Mouse (Mus musculus): ENCODE data around the gene Rexo1.

Rexo1 gene

DNA sequence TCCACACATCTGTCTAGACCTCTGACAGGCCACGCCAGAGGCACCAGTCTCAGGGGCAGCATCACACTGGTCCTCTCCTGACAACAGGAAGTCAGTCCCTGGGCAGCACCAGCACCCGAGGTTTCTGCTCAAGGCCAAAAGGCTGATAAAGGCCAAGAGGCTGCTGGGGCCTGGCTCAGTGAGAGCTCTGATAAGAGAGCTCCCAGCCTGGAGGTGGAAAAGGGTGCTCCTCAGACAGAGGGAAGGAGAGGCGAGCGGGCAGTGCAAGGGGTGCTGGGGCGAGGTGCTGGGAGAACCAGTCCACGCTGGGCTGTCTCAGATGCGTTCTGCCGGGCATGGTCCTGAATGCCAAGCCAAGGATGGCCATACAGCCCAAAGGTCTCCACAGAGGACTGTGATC, 7.8 kb downstream of the Rexo1 start:
- DNase-seq: no peak

DNA sequence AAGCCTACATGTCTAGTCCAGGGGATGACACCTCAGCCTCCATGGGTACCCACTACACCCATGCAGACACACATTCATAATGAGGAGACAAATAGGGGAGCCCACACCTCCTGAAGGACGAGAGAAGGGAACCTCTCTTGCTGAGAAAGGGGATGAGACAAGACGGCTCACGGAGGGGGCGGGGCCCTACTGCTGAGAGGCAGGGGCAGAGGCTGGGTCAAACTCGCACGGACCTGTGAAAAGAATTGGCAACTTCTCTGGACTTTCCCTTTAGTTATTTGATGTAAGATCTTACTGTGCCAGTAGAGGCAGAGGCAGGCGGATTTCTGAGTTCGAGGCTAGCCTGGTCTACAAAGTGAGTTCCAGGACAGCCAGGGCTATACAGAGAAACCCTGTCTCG, 9.0 kb downstream of the Rexo1 start:
- no peak for DNase-seq

DNA sequence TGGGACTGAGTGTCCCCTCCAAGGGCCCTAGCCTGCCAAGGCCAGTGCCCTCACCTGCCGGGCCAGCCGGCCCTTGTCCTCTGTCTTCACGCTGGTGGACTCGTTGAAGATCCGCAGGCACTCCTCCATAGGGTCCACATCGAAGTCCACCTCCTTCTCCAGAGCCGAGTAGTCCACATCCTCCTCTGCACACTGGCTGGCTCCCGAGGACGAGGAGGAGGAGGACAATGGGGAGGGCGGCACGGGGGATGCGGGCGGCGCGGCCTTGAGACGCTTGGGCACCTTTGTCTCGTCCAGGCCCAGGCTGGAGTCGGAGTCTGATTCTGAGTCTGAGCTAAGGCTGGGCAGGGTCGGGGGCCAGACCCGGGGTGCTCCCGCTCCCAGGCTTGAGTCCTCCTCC, 12.1 kb downstream of the Rexo1 start:
- no peak for DNase-seq

DNA sequence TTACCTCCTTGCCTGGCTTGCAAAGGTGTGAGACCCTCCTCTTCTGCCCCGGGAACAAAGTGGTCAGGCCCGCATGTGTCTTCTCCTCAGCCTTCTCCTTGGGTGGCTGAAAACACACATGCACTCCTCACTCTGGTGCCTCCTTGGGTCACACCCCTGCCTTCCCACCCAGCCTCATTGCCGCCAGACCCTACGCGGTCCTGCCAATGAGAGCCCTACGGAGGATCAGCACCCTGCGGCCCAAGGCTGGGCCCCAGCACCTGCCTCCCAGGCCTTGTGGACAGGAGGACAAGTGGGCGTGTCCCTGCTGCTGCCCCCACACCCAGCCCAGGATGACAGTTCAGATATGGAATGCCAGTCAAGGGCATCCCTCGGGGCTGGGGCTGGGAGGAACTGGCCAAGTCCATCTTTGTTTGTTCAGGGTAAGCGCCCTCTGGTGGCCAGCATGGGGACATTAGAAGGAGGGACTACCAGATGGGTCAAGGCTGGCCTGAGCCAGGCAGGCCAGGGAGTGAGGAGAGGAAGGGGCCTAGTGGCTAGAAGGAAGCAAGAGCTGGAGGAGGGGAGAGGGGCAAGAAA, 12.8 kb downstream of the Rexo1 start:
- DNase-seq: peak; percentile 86

DNA sequence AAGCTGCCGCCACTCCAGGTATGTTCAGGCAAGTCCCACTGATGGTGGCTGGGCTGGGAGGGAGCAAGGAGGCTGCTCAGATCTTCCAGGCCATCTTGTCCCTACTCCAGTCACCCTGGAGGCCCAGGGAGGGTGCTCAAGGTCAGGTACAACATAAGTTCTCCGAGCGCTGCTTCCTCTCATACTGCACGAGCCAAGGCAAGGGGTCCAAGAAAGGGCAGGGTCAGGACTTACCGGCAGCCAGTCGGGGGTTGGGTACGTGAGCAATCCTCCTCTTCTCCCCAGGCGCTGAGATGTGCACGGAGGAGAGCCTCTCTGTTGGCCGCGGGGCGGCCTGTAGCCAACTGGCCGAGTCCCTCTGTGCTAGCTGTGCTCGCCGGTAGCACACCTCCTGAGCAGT, 13.8 kb downstream of the Rexo1 start:
- no peak for DNase-seq

DNA sequence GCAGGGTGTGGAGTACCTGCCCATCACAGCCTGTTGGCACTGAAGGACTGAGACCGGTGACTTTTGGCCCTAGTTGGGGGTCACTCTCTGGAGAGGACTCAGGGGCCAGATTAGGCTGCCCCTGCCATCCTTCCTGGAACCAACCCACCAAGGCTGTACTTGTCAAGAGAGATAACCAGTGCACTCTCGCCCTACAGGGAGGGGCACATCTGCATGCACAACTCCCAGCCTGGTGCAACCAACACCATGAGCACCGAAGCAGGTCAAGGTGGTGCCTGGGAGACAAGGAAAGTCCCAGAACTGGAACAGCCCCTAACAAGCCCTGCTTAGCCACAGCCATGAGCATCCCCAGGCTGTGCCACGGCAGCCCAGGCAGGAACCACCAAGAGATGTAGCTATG, 14.4 kb downstream of the Rexo1 start:
- no peak for DNase-seq

DNA sequence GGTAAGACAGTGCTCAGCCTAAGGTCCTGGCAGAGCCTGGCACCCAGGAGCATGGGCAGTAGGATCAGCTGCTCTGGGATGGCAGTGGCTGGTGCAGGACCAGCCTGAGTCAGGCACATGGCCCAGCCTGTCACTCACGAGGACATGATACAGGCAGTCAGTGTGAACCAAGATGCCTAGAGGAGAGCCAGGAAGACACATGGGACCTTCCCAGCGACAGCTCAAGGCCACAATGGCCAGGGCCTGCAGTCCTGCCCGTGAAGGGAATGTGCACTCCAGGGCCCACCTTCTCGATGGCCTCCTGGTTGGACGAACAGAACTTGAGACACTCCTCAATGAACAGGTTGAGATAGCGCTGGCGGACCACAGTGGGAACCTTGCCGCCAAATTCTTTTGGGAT, 15.8 kb downstream of the Rexo1 start:
- DNase-seq: no peak

DNA sequence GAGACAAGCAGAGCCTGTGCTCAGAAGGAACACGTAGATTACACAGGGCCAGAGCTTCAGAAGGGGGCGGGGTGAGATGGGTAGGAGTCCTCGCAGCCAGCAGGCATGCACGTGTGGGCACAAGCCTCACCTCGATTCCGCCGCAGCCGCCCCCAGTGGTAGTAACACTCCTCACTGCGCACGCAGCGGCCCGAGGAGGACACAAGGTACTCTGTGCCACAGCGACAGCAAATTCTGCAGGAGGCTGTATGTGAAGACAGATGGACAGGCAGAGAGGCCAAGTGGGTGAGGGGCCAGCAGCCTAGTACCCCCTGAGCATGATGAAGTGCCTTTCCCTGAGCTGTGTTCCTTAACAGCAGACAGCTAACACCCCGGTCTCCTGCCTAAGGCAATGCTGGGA, 17.5 kb downstream of the Rexo1 start:
- no peak for DNase-seq

DNA sequence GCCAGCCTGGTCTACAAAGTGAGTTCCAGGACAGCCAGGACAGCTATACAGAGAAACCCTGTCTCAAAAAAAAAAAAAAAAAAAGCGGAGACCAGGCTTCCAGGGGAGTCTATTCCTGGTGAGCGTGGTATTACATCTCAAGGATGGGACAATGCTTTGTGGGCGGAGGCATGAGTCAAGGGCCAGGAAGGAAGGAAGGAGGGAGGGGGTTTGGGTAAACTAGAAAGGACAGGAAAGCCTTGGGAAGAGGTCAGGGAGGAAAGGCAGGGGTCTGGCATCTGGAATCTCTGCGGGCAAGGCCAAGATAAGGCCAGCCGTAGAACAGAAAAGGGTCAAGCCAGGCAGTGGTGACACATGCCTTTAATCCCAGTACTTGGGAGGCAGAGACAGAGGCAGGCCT, 21.9 kb downstream of the Rexo1 start:
- DNase-seq: no peak

DNA sequence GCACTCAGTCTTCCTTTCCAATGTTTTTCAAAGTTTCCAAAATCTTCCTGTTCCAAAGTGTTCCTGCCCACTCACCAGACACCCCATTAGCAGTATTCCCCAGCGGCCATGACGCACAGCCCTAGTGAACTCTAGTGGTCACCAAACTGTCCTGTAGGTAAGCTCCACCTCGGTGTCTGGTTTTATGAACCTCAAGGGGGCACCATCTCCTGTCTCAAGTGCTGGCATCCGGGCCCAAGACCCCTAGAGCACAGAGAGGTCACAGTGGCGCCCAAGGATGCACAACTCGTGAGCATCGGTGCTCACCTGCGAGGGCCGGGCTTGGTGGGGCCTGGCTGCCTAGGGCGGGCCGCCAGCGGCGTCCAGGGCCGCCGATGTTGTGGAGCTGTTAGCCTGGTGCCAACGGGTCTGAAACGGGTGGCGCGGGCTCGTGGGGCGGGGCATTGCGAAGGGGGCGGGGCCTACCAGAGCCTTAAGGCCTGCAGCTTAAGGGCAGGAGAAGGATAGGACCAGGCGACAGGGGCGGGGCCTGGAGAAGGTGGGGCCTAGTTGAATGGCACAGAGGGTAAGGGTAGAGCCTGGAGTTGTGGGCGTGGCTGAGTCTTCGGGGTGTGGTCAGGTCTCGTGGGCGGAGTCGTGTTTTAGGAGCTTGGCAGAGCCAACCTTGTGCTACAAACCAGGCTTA, 22.5 kb downstream of the Rexo1 start, which contains the start of gene Atp8b3:
TSS of gene Atp8b3 (minus strand) at position 415 of the 685 bp plus-strand sequence.
- peak; percentile 87 for DNase-seq

DNA sequence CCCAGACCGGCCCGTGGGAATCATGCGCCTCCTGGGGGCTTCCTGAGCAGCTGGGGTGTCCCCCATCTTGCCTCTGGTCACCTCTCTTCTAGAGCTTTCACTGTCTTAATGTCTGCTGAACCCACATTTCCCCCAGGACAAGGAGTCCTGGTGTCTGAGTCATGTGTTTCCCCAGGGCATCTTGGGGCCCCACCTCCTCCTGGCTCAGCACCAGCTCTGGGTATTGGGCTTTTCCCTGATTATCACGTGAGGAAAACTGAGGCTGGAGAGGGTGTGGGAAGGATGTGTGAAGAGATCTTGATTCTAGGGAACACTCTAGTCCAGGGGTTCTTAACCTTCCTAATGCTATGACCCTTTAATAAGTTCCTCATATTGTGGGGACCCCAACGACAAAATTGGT, 23.2 kb downstream of the Rexo1 start:
- peak; percentile 20 for DNase-seq

DNA sequence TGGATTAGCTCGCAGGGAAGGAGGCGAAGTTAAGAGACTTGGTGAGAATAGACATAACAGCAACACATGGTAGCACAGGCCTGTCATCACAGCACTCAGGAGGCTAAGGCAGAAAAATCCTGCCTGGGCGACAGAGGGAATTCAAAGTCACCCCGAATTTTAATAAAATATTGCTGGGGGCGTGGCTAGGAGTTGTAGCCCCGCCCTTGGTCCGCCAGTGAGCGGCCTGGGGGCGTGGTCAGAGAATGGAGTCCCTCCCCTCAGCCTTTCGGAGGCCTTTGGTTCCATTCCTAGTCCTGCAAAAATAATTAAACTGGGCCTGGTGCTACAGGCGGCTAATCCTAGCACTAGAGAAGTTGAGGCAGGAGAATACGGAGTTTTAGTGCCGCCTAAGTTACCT, 25.6 kb downstream of the Rexo1 start:
- DNase-seq: no peak

DNA sequence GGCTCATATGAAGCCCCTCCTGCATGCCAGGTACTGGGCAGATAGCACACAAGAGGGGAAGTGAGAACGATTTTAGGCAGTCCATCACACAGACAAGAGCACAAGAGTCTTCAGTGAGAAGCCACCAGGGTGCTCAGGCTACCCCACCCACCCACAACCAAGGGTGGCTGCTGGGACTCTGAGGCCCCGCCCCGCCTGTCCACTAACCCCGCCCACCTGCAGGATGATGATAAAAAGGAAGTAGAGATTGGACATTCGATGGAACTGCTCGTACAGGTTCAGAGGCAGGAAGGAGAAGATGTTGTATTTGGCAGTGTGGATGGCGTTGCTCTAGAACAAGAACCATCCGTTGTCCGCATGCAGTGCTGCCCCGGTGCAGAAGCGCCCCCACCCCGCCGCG, 26.3 kb downstream of the Rexo1 start:
- no peak for DNase-seq

DNA sequence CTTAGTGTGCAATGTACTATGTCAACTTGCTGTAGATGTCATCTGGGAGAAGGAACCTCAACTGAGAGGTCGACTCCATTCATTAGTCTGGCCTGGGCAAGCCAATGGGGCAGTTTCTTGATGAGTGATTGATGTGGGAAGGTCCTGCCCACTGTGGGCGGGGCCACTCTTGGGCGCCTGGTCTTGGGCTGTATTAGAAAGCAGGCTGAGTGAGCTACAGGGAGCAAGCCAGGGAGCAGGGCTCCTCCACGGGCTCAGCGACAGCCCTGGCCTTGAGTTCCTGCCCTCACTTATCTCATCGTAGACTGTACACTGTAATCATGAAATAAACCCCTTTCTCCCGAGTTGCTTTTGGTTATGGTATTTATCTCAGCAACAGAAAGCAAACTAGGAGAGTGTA, 27.7 kb downstream of the Rexo1 start:
- DNase-seq: peak; percentile 62

DNA sequence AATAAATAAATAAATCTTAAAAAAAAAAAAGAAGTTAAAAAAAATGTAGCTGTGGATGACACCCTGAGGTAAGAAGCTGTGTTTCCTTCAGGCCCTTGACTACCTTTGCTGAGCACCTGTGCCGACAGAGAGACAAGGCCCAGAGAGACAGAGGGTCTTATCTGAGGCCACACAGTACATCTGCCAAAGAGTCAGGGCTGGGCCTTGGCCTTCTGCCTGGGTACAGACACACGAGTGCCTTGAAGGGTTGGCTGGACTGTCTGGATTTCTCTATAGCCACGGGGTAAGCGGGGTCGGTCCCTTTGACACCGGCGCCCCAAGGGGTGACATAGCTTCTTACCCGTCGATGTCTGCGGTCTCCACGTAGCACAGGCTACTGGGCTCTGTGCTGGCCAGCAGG, 28.6 kb downstream of the Rexo1 start:
- no peak for DNase-seq

DNA sequence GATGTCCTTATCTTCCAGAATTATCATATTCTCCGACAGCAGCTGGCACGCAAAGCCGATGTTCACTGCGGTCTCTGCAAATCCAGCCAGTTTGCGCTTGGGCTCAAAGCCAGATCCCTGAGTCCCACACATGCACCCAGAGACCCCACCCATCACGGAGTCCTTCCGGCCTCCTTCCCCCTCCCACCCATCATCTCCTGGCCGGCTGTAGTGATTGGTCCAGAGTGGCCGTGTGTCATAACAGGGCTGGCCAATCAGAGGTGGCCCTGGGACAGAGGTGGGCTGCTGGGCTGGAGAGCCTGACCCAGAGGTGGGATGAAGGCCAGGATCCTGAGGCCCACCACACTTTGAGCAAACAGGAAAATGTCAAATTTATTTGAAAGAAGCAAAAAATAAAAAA, 35.2 kb downstream of the Rexo1 start:
- peak; percentile 75 for DNase-seq

DNA sequence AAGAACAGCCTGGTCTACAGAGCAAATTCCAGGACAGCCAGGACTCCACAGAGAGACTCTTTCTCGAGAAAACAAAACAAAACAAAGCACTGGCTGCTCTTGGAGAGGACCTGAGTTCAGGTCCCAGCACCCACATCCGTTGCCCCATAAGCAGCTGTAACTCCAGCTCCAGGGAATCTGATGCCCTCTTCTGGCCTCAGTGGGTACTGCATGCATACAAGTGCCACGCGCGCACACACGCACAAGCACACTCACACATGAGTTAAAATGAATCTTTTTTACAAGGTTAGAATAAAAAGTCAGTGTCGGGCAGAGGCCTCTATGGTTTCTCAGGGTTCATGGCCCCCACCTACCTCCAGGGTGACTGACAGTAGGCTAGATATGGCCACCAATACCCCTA, 38.1 kb downstream of the Rexo1 start:
- no peak for DNase-seq

DNA sequence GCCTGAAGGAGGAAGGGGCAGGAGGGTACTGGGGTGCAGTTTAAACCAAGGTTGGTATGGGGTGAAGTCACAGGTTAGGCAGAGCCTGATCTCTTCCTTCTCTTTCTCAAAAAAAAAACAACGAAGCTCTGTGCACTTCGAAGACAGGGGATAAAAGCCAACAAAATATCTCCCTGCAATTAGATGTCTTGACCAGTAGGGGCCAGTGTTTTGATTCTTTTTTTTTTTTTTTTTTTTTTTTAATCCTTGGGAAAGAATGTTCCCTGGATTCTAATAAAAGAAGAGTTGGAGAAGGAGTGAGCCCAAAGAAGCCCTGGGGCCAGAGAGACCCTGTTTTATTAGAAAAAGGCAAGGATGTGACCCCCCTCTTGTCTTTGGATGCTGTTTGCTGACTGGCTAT, 42.1 kb downstream of the Rexo1 start:
- no peak for DNase-seq

DNA sequence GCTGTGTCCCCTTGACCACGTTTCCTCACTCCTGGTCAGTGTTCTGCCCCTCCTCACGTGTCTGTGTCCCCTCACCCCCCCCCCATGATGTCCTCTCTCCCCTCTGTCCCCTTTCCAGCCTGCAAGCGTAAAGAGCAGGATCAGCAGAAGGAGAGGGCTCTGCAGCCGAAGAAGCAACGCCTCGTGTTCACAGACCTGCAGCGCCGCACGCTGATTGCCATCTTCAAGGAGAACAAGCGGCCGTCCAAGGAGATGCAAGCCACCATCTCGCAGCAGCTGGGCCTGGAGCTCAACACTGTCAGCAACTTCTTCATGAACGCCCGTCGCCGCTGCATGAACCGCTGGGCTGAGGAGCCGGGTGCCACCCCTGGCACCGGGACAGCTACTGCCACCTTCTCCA, 47.6 kb downstream of the Rexo1 start:
- no peak for DNase-seq

DNA sequence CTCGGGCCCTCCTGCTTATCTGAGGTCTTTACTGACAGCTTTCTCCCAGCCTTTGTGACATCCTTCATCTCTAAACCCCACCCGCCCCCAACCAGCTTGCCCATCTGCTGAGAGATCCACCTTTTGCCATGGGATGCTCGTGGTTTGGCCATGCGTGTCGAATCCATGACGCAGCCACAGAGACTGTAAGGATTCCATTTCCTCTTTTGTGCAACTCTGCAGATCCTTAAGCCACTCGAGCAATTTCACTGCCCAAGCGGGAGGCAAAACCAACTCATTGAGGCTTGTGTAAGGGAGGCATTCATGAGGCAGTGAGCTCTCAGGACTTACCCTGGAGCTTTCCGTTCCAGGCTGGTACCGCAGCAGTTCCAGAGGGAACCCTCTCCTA, 51.1 kb downstream of the Rexo1 start:
- no peak for DNase-seq

DNA sequence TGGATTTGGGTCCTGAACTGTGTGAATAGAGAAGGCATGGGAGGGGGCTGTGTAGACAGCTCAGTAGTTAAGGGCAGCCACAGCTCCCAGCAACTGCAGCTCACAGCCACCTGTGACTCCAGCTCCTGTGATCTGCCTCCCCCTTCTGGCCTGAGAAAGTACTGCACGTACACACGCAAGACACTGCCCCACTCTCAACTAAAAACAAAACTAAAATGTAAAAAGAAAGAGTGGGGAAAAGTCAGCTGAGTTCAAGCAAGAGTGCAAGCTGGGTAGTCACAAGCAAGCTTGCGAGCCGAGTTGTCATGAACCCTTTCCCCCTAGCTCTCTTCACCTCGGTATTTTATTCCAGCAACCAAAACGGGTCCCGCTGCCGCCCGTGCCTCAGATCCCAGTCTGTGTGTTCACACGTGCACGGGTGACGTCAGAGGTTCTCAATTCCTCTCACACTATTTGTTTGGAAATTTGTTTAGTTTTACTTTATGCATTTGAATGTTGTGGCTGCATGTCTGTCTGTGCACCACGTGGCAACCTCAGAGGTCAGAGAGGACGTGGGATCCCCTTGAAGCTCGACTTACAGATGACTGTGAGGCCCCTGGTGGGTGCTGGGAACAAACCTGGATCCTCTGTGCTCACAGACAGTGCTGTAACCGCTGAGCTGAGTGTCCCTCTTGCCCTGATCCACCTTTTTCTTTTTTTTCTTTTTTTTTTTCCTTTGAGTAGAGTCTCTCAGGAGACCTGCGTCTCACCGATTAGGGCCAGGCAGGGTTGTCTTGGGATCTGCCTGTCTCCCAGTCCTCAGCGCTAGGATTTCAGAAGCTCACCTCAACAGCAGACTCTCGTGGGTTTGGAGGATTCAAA, 51.7 kb downstream of the Rexo1 start:
- DNase-seq: peak; percentile 80

DNA sequence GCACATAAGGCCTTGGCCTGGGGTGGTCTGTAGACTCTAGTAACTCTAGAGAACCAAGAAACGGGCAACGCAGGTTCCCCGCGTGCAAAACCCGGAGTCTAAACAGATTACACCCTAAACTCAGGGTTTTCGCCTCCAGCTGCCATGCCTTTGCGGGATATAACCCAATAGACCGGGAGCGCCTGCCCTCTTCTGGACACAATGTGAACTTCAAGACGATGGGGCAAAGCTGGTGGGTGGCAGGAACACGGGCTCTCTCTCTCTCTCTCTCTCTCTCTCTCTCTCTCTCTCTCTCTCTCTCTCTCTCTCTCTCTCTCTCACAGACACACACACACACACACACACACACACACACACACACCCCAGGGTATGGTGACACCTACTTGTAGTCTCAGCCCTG, 55.1 kb downstream of the Rexo1 start:
- peak; percentile 86 for DNase-seq

DNA sequence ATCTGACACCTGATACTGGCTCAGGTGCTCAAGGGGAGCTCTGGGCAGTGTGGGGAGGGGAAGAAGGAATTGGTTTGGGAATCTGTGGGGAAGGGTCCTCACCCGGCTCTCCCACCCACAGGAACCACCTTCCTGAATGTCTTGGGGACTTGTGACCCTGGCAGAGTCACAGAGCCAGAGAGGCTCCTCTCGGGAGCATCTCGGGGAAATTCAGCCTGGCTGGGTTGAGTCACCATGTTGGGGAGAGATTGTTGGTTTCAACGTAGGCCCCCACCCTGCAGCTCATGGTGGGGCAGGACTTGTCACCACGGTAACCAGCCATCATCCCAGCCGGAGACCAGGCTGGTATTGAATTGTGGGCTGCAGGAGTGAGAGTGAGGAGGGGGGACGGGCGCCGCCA, 56.6 kb downstream of the Rexo1 start:
- no peak for DNase-seq

DNA sequence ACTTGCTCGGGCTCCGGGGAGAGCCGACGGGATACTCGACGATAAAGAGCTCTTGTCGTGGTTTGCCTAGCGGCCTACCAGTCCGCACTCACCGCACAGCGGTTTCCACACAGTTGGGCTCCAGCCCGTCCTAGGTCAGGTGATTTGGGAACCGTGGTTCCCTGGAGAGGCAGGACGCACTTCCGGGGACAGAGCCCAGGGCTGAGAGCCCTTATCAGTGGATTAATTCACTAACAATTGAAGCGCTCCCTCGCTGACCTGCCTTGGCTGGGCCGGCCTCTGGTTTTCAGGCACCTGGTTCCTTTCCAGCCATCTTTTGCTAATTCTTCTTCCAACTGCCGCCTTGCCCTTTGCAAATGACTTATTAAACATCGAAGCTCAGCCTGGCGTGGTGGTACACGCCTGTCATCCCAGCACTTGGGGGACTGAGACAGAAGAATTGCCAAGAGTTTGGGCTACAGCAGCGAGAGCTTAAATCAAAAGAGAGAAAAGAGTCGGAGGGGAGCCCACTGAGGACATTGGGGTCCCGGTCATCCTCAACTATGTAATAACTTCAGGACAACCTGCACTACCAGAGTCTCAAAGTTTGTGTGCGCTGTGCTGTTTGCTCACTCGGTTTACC, 57.6 kb downstream of the Rexo1 start:
- DNase-seq: no peak

Measured in retina, postnatal 1 day (tissue).